Mouse (Mus musculus) MEL (cell line): Measurements from ENCODE around the gene Odc1. TPM values are rescaled to one million over a fixed set of nuclear protein-coding genes. Genes with fewer than 3 reads are reported as not detected.
A peak's percentile ranks its signal among the peaks of the same experiment; 100 is the strongest.
"Not testable (repeated sequence)": the region's sequence is repeated elsewhere in the genome, so short reads cannot be mapped to it uniquely, and the experiment has no call there.

Experiments
- DNase-seq: peaks from one replicate; pipeline ENCODE4 v3.0.0; 2011; ENCODE audit warnings: low read depth, low spot score
- H3K27ac ChIP-seq: 2 replicates; pipeline ENCODE4 v1.5.1; 2012; ENCODE audit warnings: low read depth, mild to moderate bottlenecking, control low read depth, low read length, moderate library complexity; ENCODE audit not compliant: control insufficient read depth
- H3K27me3 ChIP-seq, 2 experiments: fragments of 150-350 bp in 1 of 2; sonication (generic) in 1 of 2; 2 replicates each; pipeline ENCODE4 v1.6.1; 2012; ENCODE audit warnings: low read length in 2 of 2, mild to moderate bottlenecking in 2 of 2, improper control_type of control experiment in 1 of 2, moderate library complexity in 1 of 2; ENCODE audit not compliant: insufficient read depth in 2 of 2, control insufficient read depth in 1 of 2
- H3K36me3 ChIP-seq, 2 experiments: 2 replicates each; pipeline ENCODE4 v1.6.1; 2012 to 2014; ENCODE audit warnings: low read length in 2 of 2, improper control_type of control experiment in 1 of 2, inconsistent platforms in 1 of 2, mild to moderate bottlenecking in 1 of 2; ENCODE audit not compliant: insufficient read depth in 2 of 2, control insufficient read depth in 1 of 2
- H3K4me1 ChIP-seq, 2 experiments: fragments of 150-350 bp in 1 of 2; sonication (generic) in 1 of 2; 2 replicates each; pipeline ENCODE4 v1.6.1; 2012; ENCODE audit warnings: low read length in 2 of 2, improper control_type of control experiment in 1 of 2, mild to moderate bottlenecking in 1 of 2; ENCODE audit not compliant: insufficient read depth in 2 of 2, control insufficient read depth in 1 of 2
- H3K4me3 ChIP-seq, 2 experiments: fragments of 150-350 bp in 1 of 2; sonication (generic) in 1 of 2; 2 replicates each; pipeline ENCODE4 v1.5.1; 2012; ENCODE audit warnings: low read depth in 2 of 2, low read length in 2 of 2, mild to moderate bottlenecking in 2 of 2, moderate library complexity in 2 of 2, control low read depth in 1 of 2, improper control_type of control experiment in 1 of 2; ENCODE audit not compliant: control insufficient read depth in 1 of 2, insufficient read depth in 1 of 2
- H3K79me2 ChIP-seq: 2 replicates; pipeline ENCODE4 v1.6.1; 2012; ENCODE audit warnings: mild to moderate bottlenecking, low read length, moderate library complexity; ENCODE audit not compliant: control insufficient read depth, poor library complexity, insufficient read depth
- H3K9ac ChIP-seq: 2 replicates; pipeline ENCODE4 v1.6.1; 2012; ENCODE audit warnings: low read depth, mild to moderate bottlenecking, control low read depth, low read length, moderate library complexity; ENCODE audit not compliant: control insufficient read depth, poor library complexity, severe bottlenecking
- H3K9me3 ChIP-seq: fragments of 150-350 bp; sonication (generic); replicated peaks from 2 replicates; pipeline ENCODE4 v1.6.1; 2012; ENCODE audit warnings: mild to moderate bottlenecking, low read length, improper control_type of control experiment, moderate library complexity; ENCODE audit not compliant: insufficient read depth
- BHLHE40 ChIP-seq: IDR thresholded peaks from 2 replicates; pipeline ENCODE4 v1.6.1; 2012; ENCODE audit warnings: low read depth, mild to moderate bottlenecking, inconsistent platforms, low read length, improper control_type of control experiment, borderline replicate concordance
- CTCF ChIP-seq, 3 experiments: IDR thresholded peaks in 2 of 3; conservative IDR thresholded peaks in 1 of 3; 2 replicates each; pipeline ENCODE4 v1.5.1; 2011 to 2012; ENCODE audit warnings: low read length in 3 of 3, low read depth in 2 of 3, mild to moderate bottlenecking in 2 of 3, improper control_type of control experiment in 1 of 3, inconsistent platforms in 1 of 3, mixed read lengths in 1 of 3, moderate library complexity in 1 of 3; ENCODE audit not compliant: control insufficient read depth in 1 of 3, insufficient read depth in 1 of 3, poor library complexity in 1 of 3, severe bottlenecking in 1 of 3
- GATA1 ChIP-seq: IDR thresholded peaks from 2 replicates; pipeline ENCODE4 v1.6.1; 2011; ENCODE audit warnings: low read depth, low read length, improper control_type of control experiment
- HCFC1 ChIP-seq: IDR thresholded peaks from 2 replicates; pipeline ENCODE4 v1.6.1; 2012; ENCODE audit warnings: low read depth, mild to moderate bottlenecking, inconsistent platforms, low read length, improper control_type of control experiment, moderate library complexity
- KAT2A ChIP-seq: conservative IDR thresholded peaks from 2 replicates; pipeline ENCODE4 v1.6.1; 2012; ENCODE audit warnings: low read depth, low read length, improper control_type of control experiment, inconsistent platforms
- MEF2A ChIP-seq: IDR thresholded peaks from 2 replicates; pipeline ENCODE4 v1.6.1; 2014; ENCODE audit warnings: low read depth, mild to moderate bottlenecking, inconsistent platforms, low read length, improper control_type of control experiment; ENCODE audit not compliant: poor library complexity, insufficient replicate concordance, severe bottlenecking; ENCODE audit errors: extremely low read depth
- MYB ChIP-seq: IDR thresholded peaks from 2 replicates; pipeline ENCODE4 v1.6.1; 2011; ENCODE audit warnings: mild to moderate bottlenecking, low read depth, low read length, improper control_type of control experiment
- MYC ChIP-seq: IDR thresholded peaks from 2 replicates; pipeline ENCODE4 v1.6.1; 2011; ENCODE audit warnings: low read depth, mild to moderate bottlenecking, low read length, improper control_type of control experiment, moderate library complexity
- POLR2A ChIP-seq, 2 experiments: IDR thresholded peaks; 2 replicates each; pipeline ENCODE4 v1.6.1; 2011 to 2012; ENCODE audit warnings: low read length in 2 of 2, mild to moderate bottlenecking in 2 of 2, control low read depth in 1 of 2, improper control_type of control experiment in 1 of 2, low read depth in 1 of 2, moderate library complexity in 1 of 2; ENCODE audit not compliant: control insufficient read depth in 1 of 2, insufficient read depth in 1 of 2, poor library complexity in 1 of 2
- POLR2AphosphoS2 ChIP-seq: IDR thresholded peaks from 2 replicates; pipeline ENCODE4 v1.6.1; 2011; ENCODE audit warnings: low read length, improper control_type of control experiment
- RCOR1 ChIP-seq: IDR thresholded peaks from 2 replicates; pipeline ENCODE4 v1.6.1; 2012; ENCODE audit warnings: low read depth, mild to moderate bottlenecking, inconsistent platforms, low read length, improper control_type of control experiment
- SIN3A ChIP-seq: IDR thresholded peaks from 2 replicates; pipeline ENCODE4 v1.6.1; 2012; ENCODE audit warnings: low read length, improper control_type of control experiment, inconsistent platforms
- TBP ChIP-seq: IDR thresholded peaks from 2 replicates; pipeline ENCODE4 v1.8.0; 2011; ENCODE audit warnings: low read depth, low read length, improper control_type of control experiment
- ZNF384 ChIP-seq: IDR thresholded peaks from 2 replicates; pipeline ENCODE4 v1.6.1; 2012; ENCODE audit warnings: low read depth, mild to moderate bottlenecking, inconsistent platforms, low read length, improper control_type of control experiment
- polyA plus RNA-seq, 2 experiments: library from polyadenylated mRNA; stranded (reverse) in 1 of 2; unstranded in 1 of 2; fragments of >175 nt in 1 of 2; fragments of >200 nt in 1 of 2; gene quantifications; 2 replicates each; pipeline versions ENCODE4 v1.2.1 to v1.2.4; 2012; ENCODE audit warnings: low replicate concordance in 2 of 2, low read depth in 1 of 2; ENCODE audit not compliant: insufficient read length in 2 of 2, insufficient read depth in 1 of 2, missing spikeins in 1 of 2
- total RNA-seq: library from RNA; depleted of rRNA; stranded (reverse); fragments of 300-350 nt; gene quantifications from 2 replicates; pipeline ENCODE4 v1.2.3, GENCODE M21; 2012

Odc1 gene
- total and polyA plus RNA-seq, 3 experiments = 639 to 720 (median 677) TPM

DNA sequence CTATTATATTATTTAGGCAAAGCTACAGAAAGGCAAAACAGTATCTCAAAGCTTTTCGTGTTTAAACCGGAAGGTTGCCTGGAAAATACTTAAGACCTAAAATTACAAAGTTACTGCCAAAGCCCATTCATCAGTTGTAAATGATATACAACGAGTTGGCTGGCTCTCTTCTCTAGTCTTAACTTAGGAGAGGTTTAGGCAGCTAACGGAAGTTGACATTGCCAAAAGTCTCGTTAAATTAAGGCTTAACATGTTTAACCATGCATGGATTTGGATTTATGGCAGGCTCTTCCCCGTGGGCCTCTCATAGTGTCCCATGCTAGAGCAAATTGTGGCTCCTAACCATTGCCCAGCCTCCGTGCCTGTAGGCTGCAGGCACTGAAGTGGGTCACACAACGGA is 1.3 kb downstream of the Odc1 start:
- H3K36me3 ChIP-seq = peaks cover 15 to 30% of the 10 kb centered on the region in 2 experiments
- H3K9me3 ChIP-seq = no peaks in the 10 kb centered on the region
- no peak for TF ChIP-seq POLR2AphosphoS2
- peak; percentile 45; the same call in 1 of the 2 replicates for TF ChIP-seq SIN3A
- peaks cover 5 to 10% of the 10 kb centered on the region in 2 experiments; a peak in 3 of 4 replicates for H3K4me1 ChIP-seq
- peaks cover 34% of the 10 kb centered on the region for H3K79me2 ChIP-seq
- peak; percentile 50 for DNase-seq
- H3K9ac ChIP-seq = peak overlapping the region; percentile 98
- peak overlapping the region; percentile 3; the same call in 1 of the 2 replicates for H3K27ac ChIP-seq
- peak overlapping the region; percentile 96 to 97 for H3K4me3 ChIP-seq
- no peaks in the 10 kb centered on the region for H3K27me3 ChIP-seq

DNA sequence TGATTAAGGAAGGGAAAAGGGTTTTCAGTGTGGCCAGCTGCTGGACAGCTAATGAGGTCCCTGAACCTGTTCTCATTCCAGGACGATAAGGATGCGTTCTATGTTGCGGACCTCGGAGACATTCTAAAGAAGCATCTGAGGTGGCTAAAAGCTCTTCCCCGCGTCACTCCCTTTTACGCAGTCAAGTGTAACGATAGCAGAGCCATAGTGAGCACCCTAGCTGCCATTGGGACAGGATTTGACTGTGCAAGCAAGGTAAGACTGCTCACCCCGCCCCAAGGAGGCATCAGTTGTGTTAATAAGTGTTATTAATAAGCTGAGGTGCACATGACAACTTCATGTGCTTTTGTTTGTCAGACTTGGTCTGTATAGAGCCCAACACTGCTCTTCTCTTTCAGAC is 3.0 kb downstream of the Odc1 start:
- Histone ChIP-seq H3K4me1 (peaks cover 7 to 10% of the 10 kb centered on the region in 2 experiments; a peak in 2 of 4 replicates), H3K36me3 (peaks cover 15 to 35% of the 10 kb centered on the region in 2 experiments), H3K79me2 (peaks cover 34% of the 10 kb centered on the region)
- H3K27ac ChIP-seq, DNase-seq, H3K9ac ChIP-seq, H3K4me3 ChIP-seq, H3K27me3 ChIP-seq, H3K9me3 ChIP-seq: not testable (repeated sequence)

DNA sequence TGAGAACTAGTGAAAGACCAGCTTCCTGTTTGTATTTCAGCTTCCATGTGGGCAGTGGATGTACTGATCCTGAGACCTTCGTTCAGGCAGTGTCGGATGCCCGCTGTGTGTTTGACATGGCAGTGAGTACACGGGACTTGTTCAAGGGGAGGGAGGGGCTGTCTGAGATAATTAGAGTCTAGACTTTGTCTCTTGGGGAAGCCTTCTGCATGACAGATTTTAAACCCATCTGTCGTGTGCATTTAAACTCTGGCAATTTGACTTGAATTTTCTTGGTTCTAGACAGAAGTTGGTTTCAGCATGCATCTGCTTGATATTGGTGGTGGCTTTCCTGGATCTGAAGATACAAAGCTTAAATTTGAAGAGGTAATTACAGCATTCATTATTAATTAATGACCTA is 3.9 kb downstream of the Odc1 start:
- TF ChIP-seq HCFC1 = no peak
- no peak for TF ChIP-seq BHLHE40
- no peak for TF ChIP-seq KAT2A
- TF ChIP-seq MEF2A = no peak
- TF ChIP-seq POLR2A (IDR thresholded peaks at IDR 0.05; ENCODE audit: control insufficient read depth in 1 of 2, insufficient read depth in 1 of 2, low read depth in 1 of 2, low read length in 2 of 2, poor library complexity in 1 of 2) = no peak; a peak in 1 of 4 replicates
- TF ChIP-seq CTCF (IDR thresholded peaks at IDR 0.05 in 2 of 3, conservative IDR thresholded peaks at IDR 0.05 in 1 of 3; ENCODE audit: control insufficient read depth in 1 of 3, insufficient read depth in 1 of 3, low read depth in 2 of 3, low read length in 3 of 3, poor library complexity in 1 of 3, severe bottlenecking in 1 of 3) = no peak
- TF ChIP-seq MYC = no peak
- TF ChIP-seq ZNF384 = no peak
- no peak for TF ChIP-seq RCOR1
- TF ChIP-seq TBP = no peak
- TF ChIP-seq MYB = no peak
- TF ChIP-seq GATA1 = no peak
- Histone ChIP-seq H3K4me3 (no peak overlapping the region), H3K9me3 (no peaks in the 10 kb centered on the region), H3K36me3 (peaks cover 15 to 36% of the 10 kb centered on the region in 2 experiments), H3K27me3 (no peaks in the 10 kb centered on the region), H3K9ac (no peak overlapping the region), H3K4me1 (peaks cover 7 to 11% of the 10 kb centered on the region in 2 experiments; a peak in 2 of 4 replicates), H3K79me2 (peaks cover 34% of the 10 kb centered on the region), H3K27ac (no peak overlapping the region)
- DNase-seq = no peak

DNA sequence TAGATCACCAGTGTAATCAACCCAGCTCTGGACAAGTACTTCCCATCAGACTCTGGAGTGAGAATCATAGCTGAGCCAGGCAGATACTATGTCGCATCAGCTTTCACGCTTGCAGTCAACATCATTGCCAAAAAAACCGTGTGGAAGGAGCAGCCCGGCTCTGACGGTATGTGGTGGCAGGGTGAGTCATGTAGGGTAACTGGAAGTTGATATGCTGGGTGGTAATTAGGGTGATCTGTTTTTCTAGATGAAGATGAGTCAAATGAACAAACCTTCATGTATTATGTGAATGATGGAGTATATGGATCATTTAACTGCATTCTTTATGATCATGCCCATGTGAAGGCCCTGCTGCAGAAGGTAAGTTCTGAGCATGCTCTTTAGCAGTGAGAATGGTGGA is 4.8 kb downstream of the Odc1 start:
- H3K4me3 ChIP-seq, H3K9ac ChIP-seq, H3K27me3 ChIP-seq, H3K9me3 ChIP-seq, H3K27ac ChIP-seq, DNase-seq: not testable (repeated sequence)
- Histone ChIP-seq H3K79me2 (peaks cover 30% of the 10 kb centered on the region), H3K4me1 (peaks cover 5 to 15% of the 10 kb centered on the region in 2 experiments; a peak in 2 of 4 replicates), H3K36me3 (peaks cover 15 to 31% of the 10 kb centered on the region in 2 experiments)
